Mouse (Mus musculus) lung, adult 18-20 months (tissue): ENCODE data around the gene Hs6st1.
"Not testable (repeated sequence)": the region's sequence is repeated elsewhere in the genome, so short reads cannot be mapped to it uniquely, and the experiment has no call there.

ENCODE experiments used
- DNase-seq, 2 experiments: peaks; one replicate each; pipeline ENCODE4 v3.0.0; 2022; ENCODE audit warnings: mixed read lengths in 2 of 2

The Hs6st1 gene

DNA sequence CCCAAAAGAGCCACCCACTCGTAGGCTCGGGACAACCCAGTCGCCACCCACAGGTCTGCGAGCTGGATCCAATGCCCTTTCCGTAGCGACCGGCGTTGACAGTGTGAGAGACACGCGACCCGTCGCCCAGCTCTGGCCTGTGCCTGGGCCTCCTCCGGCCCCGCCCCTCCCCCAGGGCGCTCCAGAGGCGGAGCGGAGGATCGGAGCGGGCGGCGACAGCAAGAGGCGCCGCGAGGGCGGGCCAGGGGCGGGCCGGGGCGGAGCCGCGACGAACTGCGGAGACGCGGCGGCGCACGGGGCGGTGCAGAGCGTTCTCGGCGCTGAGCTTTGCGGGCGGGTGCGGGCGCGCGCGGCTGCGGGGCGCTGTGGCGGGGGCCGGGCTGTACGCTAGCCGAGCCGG, at the start of gene Hs6st1:
Gene Hs6st1, plus strand, starts transcription at position 325 of the 400 bp plus-strand sequence.
- DNase-seq = peak; percentile 93 to 95

DNA sequence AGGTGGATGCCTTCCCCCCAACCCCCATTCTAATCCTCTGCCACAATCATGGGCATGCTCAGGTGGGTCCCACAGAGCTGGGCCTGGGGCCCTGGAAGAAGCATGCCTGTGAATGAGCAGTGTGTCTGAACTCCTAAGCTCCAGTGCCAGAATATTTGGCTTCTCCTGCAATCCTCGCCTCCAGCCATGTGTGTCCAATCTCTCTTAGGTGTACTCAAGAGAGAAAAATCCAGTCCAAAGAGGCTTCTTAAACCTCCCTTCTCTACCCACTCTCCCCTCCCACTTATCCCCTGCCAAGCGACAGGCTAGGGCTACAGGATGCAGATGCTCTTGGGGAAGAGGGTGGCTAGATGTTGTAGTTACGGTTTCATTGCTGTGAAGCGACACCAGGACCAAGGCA, 49.6 kb upstream of the Hs6st1 start:
- DNase-seq = no peak

GRCm38 (mm10) chr1:36019161-36019560, 49.0 kb upstream of the Hs6st1 start:
- DNase-seq = no peak

DNA sequence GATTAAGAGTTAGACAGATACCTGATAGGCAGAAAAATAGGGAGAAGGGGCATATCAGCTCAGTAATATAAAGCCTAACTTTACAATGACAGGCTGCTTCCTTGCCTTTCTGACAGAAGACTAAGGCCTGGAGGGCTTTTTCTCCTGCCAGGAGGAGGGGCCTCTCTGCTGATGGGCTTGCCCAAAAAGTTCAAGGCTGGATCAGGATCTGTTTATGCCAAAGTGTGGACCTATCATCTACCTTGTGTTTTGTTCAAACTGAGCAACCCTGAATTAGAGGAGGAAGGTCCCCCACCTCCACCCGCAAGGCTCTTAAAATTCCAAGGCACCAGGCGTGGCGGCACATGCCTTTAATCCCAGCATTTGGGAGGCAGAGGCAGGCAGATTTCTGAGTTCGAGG, 47.9 kb upstream of the Hs6st1 start:
- DNase-seq = no peak

GRCm38 (mm10) chr1:36030421-36030821, 37.8 kb upstream of the Hs6st1 start:
- DNase-seq = peak; percentile 67

GRCm38 (mm10) chr1:36038769-36039168, 29.4 kb upstream of the Hs6st1 start:
- peak; percentile 55 to 57 for DNase-seq

DNA sequence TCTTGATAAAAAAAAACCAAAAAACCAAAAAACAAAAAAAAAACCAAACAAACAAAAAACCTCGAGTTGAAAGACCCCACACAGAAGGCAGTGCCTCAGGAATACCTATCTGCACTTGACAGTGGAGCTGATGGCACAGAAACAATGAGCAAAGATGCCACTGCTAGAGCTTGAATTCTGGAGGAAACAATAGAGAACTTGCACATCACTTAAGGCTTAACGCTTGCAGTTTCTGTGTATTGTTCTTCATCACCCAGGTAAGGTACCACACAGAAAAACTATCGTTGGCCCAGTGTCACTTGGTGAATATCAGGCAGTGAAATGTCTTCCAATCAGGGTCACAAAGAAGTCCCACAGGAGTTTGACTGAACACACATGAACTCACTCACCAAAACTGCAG, 26.1 kb upstream of the Hs6st1 start:
- no peak for DNase-seq

DNA sequence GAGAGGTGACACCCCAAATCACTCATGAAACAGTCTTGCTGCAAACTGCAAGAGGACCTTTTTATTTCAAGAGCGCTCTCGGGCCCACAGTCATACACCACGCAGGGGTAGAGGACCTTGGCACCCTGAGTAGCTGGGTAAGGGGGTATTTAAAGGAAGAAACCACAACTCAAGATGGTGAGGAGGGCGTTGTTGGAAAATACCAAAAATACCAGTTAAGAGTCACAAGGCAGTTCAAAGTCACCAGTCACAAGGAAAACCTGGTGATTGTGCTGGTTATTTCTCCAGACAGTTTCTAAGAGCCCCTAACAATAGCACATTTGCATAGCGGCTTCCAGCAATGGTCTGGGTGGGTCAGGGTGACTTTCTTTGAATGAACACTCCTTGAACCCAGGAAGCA, 24.4 kb upstream of the Hs6st1 start:
- DNase-seq = not testable (repeated sequence)

- DNase-seq = no peak
These were observed 23.9 kb upstream of the Hs6st1 start for GRCm38 (mm10) chr1:36044288-36044687.

DNA sequence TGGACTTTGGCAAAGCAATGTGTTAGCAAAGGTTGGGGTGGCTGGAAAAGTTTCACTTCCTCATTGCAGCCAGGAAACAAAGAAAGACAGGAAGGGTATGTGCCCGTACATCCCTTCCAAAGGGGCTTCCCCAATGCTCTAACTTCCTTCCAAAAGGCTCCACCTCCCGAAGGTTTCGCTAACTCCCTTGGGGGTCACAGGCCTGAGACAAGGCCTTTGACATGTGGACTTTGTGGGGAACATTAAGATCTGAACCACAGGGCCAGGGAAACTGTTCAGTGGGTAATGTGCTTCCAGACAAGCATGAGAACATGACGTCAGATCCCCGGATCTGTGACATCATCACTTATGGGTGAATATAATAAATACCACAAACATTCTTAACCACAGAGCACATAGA, 15.5 kb upstream of the Hs6st1 start:
- no peak for DNase-seq

DNA sequence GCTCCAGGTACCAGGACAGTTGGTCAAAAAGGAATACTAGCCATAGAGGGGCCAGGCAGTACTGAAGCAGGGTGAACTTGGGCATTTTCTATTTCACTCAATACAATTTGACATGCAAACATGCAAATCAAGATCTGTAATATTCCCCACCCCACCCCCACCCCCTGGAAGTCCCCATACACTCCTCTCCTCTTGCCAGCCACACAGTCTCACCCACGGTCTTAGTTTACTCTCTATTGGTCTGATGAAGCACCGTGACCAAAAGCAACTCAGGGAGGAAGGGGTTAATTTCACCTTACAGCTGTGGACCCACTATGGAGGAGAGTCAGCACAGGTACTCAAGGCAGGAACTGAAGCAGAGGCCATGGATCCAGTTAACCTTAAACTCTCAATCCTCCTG, 14.6 kb upstream of the Hs6st1 start:
- DNase-seq = no peak

- DNase-seq = no peak
These were observed 13.8 kb upstream of the Hs6st1 start for GRCm38 (mm10) chr1:36054182-36054966.

DNA sequence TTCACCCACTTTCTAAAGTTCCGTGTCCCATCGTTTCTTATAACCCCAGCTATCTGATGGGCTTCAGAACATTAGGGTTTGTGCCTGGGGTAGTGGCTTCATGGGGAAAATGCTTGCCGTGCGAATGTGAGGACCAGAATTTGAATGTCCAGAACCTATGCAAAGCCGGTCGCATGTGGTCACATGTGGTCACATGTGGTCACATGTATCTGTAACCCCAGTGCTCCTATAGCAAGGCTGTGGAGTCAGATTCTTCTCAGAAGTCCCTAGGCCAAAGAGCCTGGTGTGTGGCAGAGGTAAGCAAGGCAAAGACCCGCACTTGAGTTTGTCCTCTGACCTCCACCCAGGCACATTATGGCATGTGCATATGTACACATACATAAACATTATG, 13.2 kb upstream of the Hs6st1 start:
- DNase-seq = no peak

DNA sequence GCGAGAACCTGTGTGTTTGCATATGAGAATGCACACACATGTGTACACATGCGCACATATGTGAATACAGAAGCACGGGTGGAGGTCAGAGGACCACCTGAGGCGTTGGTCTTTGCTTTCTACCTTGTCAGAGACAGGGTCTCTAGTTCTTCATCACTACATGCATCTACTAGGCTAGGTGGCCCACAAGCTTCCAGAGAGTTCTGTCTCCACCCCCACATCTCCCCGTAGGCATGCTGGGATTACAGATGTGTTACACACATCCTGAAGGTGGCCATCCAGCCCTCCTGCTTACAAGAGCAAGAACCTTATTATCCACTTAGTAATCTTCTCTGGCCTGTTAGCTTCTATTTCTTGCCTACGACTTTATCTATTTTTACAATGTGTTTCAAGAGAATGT, 8.8 kb upstream of the Hs6st1 start:
- no peak for DNase-seq

- DNase-seq = peak in 1 of 2 experiments; percentile 67
These were observed 7.9 kb upstream of the Hs6st1 start for GRCm38 (mm10) chr1:36059959-36060953.

DNA sequence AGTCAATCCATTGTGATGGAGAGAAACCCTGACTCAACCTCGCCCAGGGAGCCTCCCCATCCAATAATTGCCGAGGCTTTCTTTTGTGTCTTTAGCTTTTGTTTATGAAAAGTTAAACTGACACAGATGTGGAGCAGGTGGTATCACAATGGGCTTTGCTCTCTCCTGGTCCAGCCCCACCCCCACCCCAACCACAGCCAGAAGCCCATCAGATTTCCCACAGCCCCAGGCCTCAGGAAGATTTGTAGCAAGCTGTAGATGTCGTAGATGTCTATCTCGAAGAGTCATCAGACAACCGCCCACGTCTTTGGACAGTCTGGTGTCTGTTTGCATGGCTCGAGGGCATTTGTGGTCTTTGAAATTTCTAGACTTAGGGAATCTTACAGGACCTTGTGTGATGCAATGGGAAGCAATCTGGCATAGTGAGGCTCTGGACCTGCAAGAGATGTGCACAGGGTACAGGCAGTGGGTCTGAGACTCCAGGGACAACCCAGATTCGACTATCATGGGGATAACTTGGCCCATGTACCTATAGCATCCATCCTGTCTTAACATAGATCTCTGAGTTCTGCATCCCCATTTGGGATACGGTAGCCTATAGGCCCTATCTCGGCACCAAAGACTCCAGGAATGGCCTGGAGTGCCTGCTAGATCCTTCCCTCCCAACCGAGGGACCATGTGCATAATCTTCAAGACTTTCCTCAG, 6.8 kb upstream of the Hs6st1 start:
- no peak for DNase-seq

DNA sequence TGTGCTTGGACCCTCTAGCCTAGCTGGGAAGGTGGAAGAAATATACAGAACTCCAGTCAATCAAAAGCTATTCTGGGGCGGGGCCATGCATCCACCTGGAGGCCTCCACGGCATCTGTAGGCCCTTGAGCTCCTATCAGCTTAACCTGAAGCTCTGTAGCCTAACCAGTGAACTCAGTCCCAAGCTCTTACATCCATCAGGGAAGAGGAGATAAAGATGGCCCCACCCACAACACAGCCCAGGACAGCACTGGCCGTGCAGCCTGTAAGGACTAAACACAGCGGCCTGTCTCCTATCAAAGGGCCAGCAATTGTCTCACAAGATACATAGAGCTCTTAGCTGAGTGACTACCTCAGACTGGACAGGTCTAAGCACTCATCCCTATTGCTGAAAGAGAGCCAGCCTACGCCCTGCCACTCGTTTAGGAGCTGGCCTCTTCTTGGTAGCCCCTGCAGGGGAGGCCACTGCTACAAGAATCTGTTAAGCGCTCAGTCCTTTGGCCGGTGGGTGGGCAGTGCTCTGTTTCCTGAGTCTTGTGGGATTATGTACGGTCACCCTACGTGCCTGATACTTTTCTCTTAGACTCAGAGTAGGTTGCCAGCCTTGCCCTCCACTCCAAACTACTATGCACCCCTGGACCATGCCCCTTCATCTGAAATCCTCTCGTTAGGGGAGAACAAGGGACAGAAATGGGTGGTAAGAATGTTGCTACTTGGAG, 6.0 kb upstream of the Hs6st1 start:
- no peak for DNase-seq

DNA sequence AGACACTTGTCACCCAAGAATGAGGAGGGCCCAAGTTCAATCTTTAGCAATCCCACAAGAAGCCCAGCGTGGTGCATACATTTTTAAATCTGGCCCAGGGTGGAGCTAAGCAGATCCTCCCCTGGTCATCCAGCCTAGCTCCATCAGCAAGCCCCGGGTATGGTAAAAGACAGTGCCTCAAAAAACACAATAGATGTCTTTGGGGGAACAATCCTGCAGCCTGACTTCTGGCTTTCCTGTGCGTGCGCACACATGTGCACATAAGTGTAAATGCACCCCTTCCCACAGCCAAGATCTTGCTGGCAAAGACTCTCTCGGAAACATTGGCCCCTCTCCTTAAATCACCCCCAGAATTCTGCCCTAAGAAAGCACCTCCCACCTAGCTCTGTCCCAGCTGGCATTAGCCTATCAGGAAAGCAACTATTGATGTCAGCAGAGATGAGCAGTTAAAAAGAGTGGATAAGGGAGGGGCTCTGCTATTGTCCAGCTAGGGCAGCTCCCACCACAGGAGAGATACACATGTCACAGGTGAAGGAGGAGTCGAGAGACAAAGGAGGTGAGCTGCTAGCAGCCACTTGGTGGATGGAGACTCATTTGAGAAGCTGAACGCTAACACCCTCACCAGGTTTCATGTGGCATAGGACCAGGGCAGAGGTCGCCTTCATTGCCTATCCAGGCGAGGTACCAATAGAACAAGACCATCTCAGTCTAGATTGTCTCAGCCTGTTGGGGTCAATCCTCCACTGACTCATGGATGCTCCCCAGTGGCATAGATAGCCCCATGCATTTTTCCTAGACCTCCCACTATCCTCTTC, 5.2 kb upstream of the Hs6st1 start:
- DNase-seq = no peak

DNA sequence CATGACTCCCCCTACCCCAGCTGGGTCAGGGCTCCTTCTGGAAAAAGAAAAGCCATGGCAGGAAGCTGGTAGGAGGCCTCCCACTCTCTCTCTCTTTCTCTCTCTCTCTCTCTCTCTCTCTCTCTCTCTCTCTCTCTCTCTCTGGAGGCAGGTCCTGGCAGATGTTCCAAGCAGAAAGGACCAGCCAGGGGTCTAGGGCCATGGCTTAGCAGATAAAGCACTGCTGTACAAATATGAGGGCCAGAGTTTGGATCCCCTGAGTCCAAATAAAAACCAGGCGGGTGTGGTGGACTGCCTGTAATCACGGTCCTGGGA, 4.6 kb upstream of the Hs6st1 start:
- DNase-seq = no peak

DNA sequence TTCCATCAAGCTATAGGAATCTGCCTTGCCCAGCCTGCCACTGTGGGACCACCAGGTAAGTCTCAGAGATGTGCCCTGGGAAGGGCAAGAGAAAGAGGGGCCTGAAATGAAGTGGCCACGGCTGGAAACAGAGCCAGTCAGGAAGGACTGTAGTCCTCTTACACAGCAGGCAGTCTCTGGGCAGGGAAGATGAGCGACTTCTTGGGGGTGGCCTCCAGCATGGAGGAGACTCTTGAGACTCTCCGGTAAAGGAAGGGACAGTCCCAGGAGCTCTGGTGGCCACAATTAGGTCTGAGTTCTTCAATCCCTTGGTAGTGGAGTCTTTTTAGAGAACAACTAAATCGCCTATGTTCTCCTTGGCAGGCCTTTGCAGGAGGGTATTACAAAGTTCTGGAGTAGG, 4.0 kb upstream of the Hs6st1 start:
- DNase-seq = no peak

- peak; percentile 92 to 94 for DNase-seq
These were observed 3.1 kb upstream of the Hs6st1 start for GRCm38 (mm10) chr1:36064861-36065760.
